22 mouse cellular contexts compared by ENCODE assay signal in the genomic region with DNA sequence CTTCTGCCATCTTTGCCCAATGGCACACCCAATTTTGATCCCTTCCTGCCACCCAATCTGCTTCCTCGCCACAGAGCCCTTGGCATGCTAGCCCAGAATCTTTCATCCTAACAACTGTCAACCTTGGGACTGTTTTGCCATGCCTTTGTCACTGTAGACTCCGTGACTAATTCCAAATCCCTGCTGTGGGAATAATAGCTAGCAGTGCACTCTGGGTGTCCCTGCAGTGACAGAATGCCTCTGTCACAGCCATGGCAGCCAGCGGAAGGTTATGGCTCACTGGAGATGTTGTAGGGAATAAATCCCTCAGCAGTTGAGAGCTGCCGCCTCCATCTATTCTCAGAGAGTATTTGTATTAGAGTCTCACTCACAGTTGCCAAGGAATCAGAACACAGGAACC.
DNase-seq lines count a peak whose midpoint lies in the region; ATAC-seq lines count a peak whose summit lies in the region.
"Had no signal": no experiment of that assay in that cellular context is flagged by ENCODE, and none has a peak within 500 bp of the region (broad histone marks: within the 10 kb centered on the region; RNA-seq: fewer than 3 reads in every experiment).

No protein-coding gene starts in this region.

- ATAC-seq in hindbrain, embryonic 15.5 days (ENCODE audit: low FRiP score, low read depth): peak; percentile 61
- peak; percentile 81; the same call in 1 of the 2 replicates for ATAC-seq in midbrain, embryonic 14.5 days (ENCODE audit: low FRiP score, low TSS enrichment)
- ATAC-seq: forebrain, embryonic 14.5 days; liver, postnatal 0 days; Patski had no signal

- H3K9me3 ChIP-seq in hindbrain, embryonic 15.5 days: no peaks in the 10 kb centered on the region
- H3K9me3 ChIP-seq in midbrain, embryonic 14.5 days (ENCODE audit: control insufficient read depth, low read length): no peaks in the 10 kb centered on the region
- H3K9me3 ChIP-seq: embryonic facial prominence, embryonic 12.5 days; heart, embryonic 15.5 days had no signal

- no peak overlapping the region for H3K9ac ChIP-seq in hindbrain, embryonic 15.5 days
- no peak overlapping the region for H3K9ac ChIP-seq in midbrain, embryonic 14.5 days (replicated peaks; ENCODE audit: low read length)
- H3K9ac ChIP-seq: embryonic facial prominence, embryonic 12.5 days; heart, embryonic 15.5 days; liver, postnatal 0 days had no signal

- 13% methylated on average over 4 of the region's 4 CpGs for WGBS in hindbrain, embryonic 15.5 days
- WGBS in midbrain, embryonic 14.5 days: 3% methylated on average over 4 of the region's 4 CpGs

- no peak overlapping the region for H3K27ac ChIP-seq in hindbrain, embryonic 15.5 days (replicated peaks)
- H3K27ac ChIP-seq in midbrain, embryonic 14.5 days (replicated peaks; ENCODE audit: low read depth, low read length): no peak overlapping the region
- H3K27ac ChIP-seq: embryonic facial prominence, embryonic 12.5 days; heart, embryonic 15.5 days; kidney, postnatal 0 days had no signal

- no peak overlapping the region for H3K4me2 ChIP-seq in hindbrain, embryonic 15.5 days
- H3K4me2 ChIP-seq in midbrain, embryonic 14.5 days (ENCODE audit: low read length): no peak overlapping the region
- H3K4me2 ChIP-seq: embryonic facial prominence, embryonic 12.5 days; heart, embryonic 15.5 days had no signal

- DNase-seq in cerebellum, postnatal 10 days: peak; percentile 37 to 55
- no peak for DNase-seq in cerebellum, adult 9-10 months
- peak; percentile 48 for DNase-seq in embryo, embryonic 10.5 days (ENCODE audit: low spot score)
- peak; percentile 77 for DNase-seq in midbrain, embryonic 14.5 days
- no peak for DNase-seq in kidney, postnatal 36 days
- DNase-seq in thymus, postnatal 36 days: no peak
- no peak for DNase-seq in heart, adult 11 months
- DNase-seq: adrenal gland, postnatal 10 days; cerebellum, postnatal 36 days; gastrocnemius, postnatal 14 days; kidney, adult 11 months; liver; liver, postnatal 0 days; lung, postnatal 10 days had no signal

- no peaks in the 10 kb centered on the region for H3K27me3 ChIP-seq in hindbrain, embryonic 15.5 days
- no peaks in the 10 kb centered on the region for H3K27me3 ChIP-seq in midbrain, embryonic 14.5 days (ENCODE audit: control insufficient read depth, insufficient read depth, low read length)
- H3K27me3 ChIP-seq: embryonic facial prominence, embryonic 12.5 days; heart, embryonic 15.5 days; Patski had no signal

- H3K4me1 ChIP-seq in hindbrain, embryonic 15.5 days (replicated peaks): peaks cover 16% of the 10 kb centered on the region
- peaks cover 7% of the 10 kb centered on the region; the same call in 1 of the 2 replicates for H3K4me1 ChIP-seq in midbrain, embryonic 14.5 days (ENCODE audit: control insufficient read depth, insufficient read depth, low read length)
- H3K4me1 ChIP-seq: embryonic facial prominence, embryonic 12.5 days; heart, embryonic 15.5 days had no signal

- no peak overlapping the region for H3K4me3 ChIP-seq in hindbrain, embryonic 15.5 days
- no peak overlapping the region for H3K4me3 ChIP-seq in midbrain, embryonic 14.5 days (replicated peaks; ENCODE audit: low read depth, low read length)
- H3K4me3 ChIP-seq: embryonic facial prominence, embryonic 12.5 days; erythroblast, embryonic 14.5 days; heart, embryonic 15.5 days; myocyte had no signal

- H3K36me3 ChIP-seq in hindbrain, embryonic 15.5 days: no peaks in the 10 kb centered on the region
- no peaks in the 10 kb centered on the region for H3K36me3 ChIP-seq in midbrain, embryonic 14.5 days (ENCODE audit: control insufficient read depth, insufficient read depth, low read length)
- H3K36me3 ChIP-seq: embryonic facial prominence, embryonic 12.5 days; heart, embryonic 15.5 days had no signal

Comparison
In these comparisons a context has a peak if more than half of its experiments do, and no peak if none do; other contexts are left out.
1. DNase-seq: peak in cerebellum, postnatal 10 days (2 of 2), embryo, embryonic 10.5 days (single experiment) and midbrain, embryonic 14.5 days (single experiment); none in cerebellum, adult 9-10 months (single experiment), kidney, postnatal 36 days (0 of 2), thymus, postnatal 36 days (0 of 2) and heart, adult 11 months (single experiment).